Mouse (Mus musculus) gastrocnemius, adult 2 months (tissue): ENCODE results near the gene Nhsl2. TPM values are rescaled to one million over a fixed set of nuclear protein-coding genes. Genes with fewer than 3 reads are reported as not detected.
"Not testable (repeated sequence)": the region's sequence is repeated elsewhere in the genome, so short reads cannot be mapped to it uniquely, and the experiment has no call there.

Experiments used
- DNase-seq: peaks from one replicate; pipeline ENCODE4 v3.0.0; 2022
- H3K27ac ChIP-seq: fragments of 200-600 bp; 2 replicates; pipeline ENCODE4 v1.8.1; 2022; ENCODE audit warnings: mild to moderate bottlenecking
- H3K4me3 ChIP-seq: fragments of 200-600 bp; 2 replicates; pipeline ENCODE4 v1.8.1; 2022; ENCODE audit warnings: mild to moderate bottlenecking, moderate library complexity
- CTCF ChIP-seq: fragments of 200-600 bp; IDR thresholded peaks from 2 replicates; pipeline ENCODE4 v1.8.1; 2022; ENCODE audit warnings: antibody characterized with exemption, mild to moderate bottlenecking, moderate library complexity
- intact Hi-C: fragments of 180-260 bp; cut with DNase I; formaldehyde crosslinking; loops from one replicate; pipeline ENCODE4 v1.15.1; 2025
- microRNA-seq: library from miRNA; unstranded; fragments of <30 nt; microRNA quantifications from one replicate; pipeline ENCODE4 v1.2.0, GENCODE M21; 2021
- total RNA-seq, 2 experiments: library from RNA; stranded (reverse); gene quantifications; 2 replicates each; pipeline ENCODE4 v1.2.3; 2021

Gene Nhsl2
- total RNA-seq, 2 experiments from 2014 or later: 1.4 to 2.4 TPM

DNA sequence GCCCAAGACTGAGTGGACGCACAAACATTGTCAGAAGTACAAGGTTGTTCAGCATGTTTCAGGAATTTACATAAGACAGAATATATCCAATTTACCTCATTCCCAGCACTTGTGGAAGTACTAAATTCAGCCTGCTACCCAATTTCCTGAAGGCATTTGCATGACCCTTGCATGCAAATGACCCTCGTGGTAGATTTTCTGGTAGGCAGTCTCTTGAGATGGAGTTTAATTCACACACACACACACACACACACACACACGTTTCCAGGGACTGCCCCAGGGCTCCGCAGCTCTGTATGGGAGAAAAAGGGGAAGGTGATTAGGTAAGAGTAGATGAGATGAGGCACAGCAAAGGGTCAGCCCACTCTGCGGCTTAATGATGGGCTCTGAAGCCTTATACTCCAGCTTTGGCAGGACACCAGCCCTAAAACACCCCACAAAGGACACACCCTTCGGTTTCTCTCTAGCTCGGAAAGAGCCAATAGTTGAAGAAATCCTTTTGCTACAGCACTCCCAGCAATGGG, 245.3 kb downstream of the Nhsl2 start:
- no peak for DNase-seq
- TF ChIP-seq CTCF: no peak
- Histone ChIP-seq H3K27ac (no peak overlapping the region), H3K4me3 (no peak overlapping the region)
- intact Hi-C loops: no loop called here

DNA sequence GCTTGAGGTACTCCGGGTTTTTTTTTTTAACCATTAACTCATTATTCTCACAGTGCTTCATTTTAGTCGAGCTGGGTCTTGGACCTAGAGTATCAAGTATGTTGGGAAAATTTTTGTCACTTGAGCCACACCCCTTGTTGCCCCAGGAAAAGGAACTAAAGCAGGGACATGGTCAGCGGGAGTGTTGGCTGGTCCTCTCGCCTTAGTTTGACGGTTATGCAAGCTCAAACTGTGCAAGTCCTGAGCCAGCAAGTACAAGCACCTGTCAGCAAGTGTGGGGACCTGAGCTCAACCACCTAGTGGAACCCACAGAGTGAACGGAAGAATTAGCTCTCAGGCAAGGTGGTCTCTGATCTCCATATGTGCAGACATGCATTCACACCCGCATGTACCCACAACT, 252.7 kb downstream of the Nhsl2 start:
- no peak overlapping the region for H3K27ac ChIP-seq
- intact Hi-C loops: no loop called here
- no peak for DNase-seq
- no peak for TF ChIP-seq CTCF
- H3K4me3 ChIP-seq: no peak overlapping the region

DNA sequence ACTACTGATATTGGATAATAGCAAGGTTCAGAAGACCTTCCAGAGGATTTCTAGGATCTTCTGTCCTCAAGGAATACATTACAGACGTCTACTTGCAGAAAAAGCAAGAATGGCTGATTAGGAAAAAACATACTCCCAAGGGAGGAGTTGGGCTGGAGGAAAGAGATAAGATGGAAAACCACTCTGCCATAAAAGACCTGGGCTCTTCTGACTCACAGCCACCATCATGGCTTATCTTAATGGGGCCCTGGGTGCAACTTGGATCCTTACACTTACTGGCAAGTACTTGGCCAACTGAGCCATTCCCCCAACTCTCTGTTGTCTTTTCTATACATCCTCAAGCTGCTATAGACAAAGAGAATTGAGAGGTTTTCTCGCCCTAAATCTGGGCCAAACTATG, 254.6 kb downstream of the Nhsl2 start:
- intact Hi-C loops, H3K4me3 ChIP-seq, DNase-seq, H3K27ac ChIP-seq: not testable (repeated sequence)

DNA sequence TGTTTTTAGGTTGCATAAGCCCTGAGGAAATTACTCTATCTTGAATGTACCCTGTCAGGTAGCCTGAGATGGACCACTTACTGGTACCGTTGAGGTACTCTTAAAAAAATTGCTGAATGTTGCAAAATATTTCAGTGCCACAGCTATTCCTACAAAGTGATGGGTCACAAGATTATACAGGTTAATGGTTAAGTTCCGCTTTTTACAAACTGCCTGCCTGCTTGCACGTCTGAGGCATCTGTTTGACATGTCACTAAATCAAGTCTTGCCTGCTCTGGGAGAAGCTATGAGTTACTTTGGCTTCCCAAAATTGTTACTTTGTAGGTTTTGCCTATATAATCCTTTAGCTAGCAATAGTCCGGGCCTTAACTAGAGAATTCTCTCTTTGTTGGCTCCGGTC, 260.2 kb downstream of the Nhsl2 start:
- H3K27ac ChIP-seq, H3K4me3 ChIP-seq, intact Hi-C loops, DNase-seq: not testable (repeated sequence)

DNA sequence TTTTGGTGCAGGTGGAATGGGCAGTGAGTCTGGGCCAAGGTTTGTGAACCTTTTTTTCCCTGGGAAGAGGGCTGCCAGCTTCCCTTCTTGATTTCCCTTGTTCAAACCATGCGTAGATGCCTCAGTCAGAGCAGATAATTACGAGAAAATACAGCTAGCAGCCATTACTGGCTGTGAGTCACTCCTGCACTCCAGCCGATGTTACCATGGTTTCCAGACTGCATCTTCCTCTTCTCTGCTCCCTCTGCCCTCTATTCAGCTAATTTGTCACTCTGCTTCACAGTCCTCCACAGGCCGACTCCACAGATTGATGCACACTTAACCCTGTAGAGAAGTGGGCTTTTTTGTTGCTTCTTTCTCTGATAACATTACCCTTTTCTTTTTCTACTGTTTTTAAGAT, 266.5 kb downstream of the Nhsl2 start:
- intact Hi-C loops: no loop called here
- no peak for DNase-seq
- Histone ChIP-seq H3K27ac (no peak overlapping the region), H3K4me3 (no peak overlapping the region)
- no peak for TF ChIP-seq CTCF

DNA sequence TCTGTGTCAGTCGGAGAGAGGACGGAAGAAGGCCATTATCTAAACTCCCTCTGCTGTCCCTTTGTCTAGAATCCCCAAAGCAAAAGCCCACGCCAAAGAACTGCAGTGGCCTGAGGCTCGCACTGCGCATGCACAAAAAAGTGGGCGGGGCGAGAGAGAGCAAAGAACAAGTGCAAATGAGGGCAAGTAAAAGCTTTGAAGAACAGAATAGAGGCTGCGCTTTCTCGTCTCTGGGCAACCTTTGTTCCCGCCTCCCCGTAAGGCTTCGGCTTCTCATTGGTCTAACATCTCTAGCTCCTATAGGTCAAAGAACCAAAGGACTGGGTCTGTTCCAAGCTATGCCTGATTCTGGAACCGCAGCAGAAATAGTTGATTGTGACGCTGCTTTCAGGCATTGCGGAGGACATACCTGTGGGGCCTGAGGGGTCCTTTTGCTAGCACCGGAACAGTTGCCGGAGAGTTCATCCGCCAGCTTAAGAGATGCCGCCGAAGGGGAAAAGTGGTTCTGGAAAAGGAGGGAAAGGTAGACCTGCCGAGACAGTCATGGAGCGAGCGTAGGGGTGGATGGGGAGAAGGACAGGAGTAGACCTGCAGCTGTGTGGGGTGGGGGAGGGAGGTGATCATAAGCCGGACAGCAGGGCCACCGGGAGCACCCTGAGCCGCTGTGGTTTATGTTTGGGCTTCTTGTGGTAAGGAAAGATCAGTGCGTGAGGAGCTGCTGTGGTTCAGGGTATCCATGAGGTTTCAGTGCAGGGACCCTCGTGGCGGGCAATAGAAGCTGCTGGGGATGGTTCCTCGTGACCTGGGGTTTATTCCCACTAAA, 270.1 kb downstream of the Nhsl2 start, which contains the start of gene Pin4:
TSS of gene Pin4 (plus strand) at position 406 of the 823 bp plus-strand sequence.
- peak; percentile 93 for DNase-seq
- H3K27ac ChIP-seq: peak within 1 kb of the TSS; percentile 78
- intact Hi-C loops: no loop called here
- no peak; the same call in 1 of the 2 replicates for TF ChIP-seq CTCF
- peak within 1 kb of the TSS; percentile 83 for H3K4me3 ChIP-seq

DNA sequence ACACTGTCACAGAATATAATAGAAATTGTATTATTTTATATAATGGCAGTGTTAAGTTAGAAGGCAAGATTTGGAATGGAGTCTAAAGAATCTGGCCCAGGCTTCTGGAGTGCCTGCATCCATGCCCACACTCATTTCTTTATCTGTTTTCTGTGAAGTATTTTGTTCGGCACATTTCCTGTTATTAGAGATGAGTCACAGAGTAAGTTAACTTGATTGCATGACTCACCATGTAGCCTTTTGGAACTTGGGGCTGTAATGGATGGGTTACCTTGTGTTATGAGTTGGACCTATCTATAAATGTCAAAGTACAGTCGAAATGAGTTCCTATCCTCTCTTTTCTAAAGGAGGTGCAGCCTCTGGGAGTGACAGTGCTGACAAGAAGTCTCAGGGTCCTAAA, 272.1 kb downstream of the Nhsl2 start:
- Histone ChIP-seq H3K4me3 (no peak overlapping the region), H3K27ac (no peak overlapping the region)
- TF ChIP-seq CTCF: no peak
- DNase-seq: no peak
- intact Hi-C loops: no loop called here

DNA sequence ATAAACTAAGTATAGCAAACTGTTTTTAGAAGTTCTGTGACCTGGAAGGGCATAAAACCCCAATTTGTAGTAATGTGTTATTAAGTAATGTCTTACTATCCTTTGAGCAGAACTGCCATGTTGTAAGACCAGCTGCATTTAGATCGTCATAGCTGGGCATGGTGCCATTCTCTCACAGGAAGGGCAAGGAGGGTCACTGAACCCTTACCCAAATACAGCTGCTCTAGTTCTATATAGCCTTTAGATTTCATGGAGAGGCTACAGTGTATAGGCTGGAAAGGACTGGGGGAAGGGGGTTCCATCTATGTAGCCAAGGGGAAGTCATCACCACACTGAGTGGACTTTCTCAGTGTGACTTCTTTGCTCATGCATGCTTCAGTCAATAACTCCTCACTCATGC, 292.0 kb downstream of the Nhsl2 start:
- no peak for TF ChIP-seq CTCF
- intact Hi-C loops: no loop called here
- no peak overlapping the region for H3K27ac ChIP-seq

More for the DNA sequence above, 292.0 kb downstream of the Nhsl2 start:
- DNase-seq: no peak
- no peak overlapping the region for H3K4me3 ChIP-seq

Small RNA genes within 50 kb of the gene (microRNA-seq; reads per million reads assigned to microRNA genes)
- not detected for gene Gm27843

Other genes with a start within 250 kb of the Nhsl2 start
- 10 to 100 TPM; 67.2 to 86.4 TPM for gene Ogt, start 209.3 kb upstream of the Nhsl2 start, total RNA-seq
- not detected for gene Cxcr3, start 115.1 kb upstream of the Nhsl2 start, total RNA-seq
- not detected for gene Gm4779, start 55.0 kb upstream of the Nhsl2 start, total RNA-seq
- not detected for gene 8030474K03Rik, start 54.7 kb upstream of the Nhsl2 start, total RNA-seq
- under 1 TPM; 0.53 to 0.94 TPM for gene Rtl5, start 221.9 kb downstream of the Nhsl2 start, total RNA-seq